Mouse (Mus musculus): Measurements from ENCODE around the gene Dpy19l3.

Dpy19l3 gene

GRCm38 (mm10) chr7:35754033-35754885 lies at the start of gene Dpy19l3:
TSS of gene Dpy19l3 (minus strand) at chr7:35754454.
- peak; percentile 96 for DNase-seq (ENCODE audit: low spot score)

DNA sequence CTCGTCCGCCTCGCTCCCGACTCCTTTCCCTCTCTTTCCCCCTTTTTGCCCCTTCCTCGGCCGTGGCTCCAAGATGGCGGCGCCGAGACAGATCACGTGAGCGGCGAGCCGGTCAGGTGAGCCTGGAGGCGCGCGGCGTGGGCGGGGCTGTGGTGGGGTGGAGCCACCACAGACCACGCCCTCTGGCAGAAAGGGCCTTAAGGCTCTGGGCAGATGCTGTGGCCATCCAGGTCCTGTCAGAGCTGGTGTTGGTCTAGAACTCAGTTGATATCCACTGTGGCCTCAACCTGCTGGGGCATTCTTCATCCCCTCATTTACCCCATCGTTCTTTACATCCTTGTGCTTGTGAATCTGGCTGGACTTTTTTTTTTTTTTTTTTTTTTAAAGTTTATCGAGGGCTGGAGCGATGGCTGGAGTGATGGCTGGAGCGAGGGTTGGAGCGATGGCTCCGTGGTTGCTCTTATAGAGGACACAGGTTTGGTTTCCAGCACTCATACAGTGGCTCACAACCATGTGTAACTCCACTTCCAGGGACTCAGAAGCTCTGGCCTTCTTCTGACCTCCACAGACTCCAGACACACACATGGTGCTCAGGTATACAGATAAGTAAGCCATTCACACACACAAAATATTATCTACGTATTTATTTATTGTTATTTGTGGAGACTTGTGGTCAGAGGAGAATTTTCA lies 48.8 kb upstream of the Dpy19l3 start, which contains the start of gene Zfp507:
Zfp507 (minus strand) TSS at position 98 of the 690 bp plus-strand sequence.
- peak; percentile 97 for DNase-seq (ENCODE audit: low spot score)

DNA sequence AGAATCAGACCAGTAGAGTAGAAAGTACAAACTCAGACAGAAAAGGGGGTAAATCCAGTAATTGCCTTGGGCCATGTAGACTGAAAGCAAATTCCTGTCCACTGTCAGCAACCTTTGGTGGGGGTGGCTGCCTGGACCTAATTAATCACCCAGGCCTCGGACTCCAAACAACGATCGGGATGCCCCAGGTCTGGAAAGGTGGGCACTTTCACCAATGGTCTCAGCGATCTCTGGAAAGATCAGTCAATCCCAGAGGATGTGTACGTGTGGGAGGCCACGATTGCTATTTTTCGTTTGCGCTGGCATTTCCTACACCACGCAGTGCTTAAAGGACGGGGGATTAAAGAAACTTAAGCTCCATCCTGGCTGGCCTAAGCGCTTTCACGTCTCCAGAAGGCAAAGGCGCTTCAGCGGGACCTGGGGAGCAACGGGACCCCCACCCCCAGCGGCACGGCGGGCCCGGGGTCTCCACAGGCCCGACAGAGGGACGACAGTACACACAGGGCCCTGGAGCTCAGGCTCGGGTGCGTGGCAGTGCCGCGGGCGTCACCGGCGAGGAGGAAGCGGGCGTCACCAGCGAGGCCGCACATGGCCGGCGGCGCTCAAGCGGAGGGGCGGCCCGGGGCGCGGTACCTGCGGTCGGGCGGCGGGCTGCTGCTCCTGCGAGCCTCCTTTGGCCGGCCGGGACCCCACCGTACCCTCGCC lies 48.1 kb upstream of the Dpy19l3 start:
- peak; percentile 43 for DNase-seq (ENCODE audit: low spot score)

GRCm38 (mm10) chr7:35796123-35796522 lies 41.9 kb upstream of the Dpy19l3 start:
- no peak for DNase-seq (ENCODE audit: low spot score)

DNA sequence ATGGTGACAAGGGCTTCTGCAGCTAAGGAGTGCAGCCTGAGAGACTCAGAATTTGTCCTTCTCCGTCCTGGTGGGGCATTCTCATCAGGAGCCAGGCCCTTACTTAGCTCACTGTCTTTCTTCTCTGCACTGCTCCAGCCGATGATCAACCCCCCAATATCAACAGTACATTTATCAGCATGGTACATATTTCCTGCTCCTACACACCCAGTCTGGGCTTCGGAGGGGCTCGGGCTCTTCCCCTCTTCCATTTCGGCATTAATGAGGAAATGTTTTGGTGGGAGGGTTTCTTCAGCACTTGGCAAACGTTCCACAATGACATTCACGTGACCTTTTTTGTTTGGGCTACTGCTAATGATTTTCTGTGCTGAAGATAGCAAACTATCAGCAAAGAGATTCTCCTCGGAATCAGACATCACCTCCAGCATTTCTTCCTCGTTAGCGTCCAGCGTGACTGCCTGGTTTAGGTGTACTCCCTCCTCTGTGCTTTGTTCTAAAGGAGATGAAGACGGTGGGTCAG lies 40.0 kb upstream of the Dpy19l3 start:
- no peak for DNase-seq (ENCODE audit: low spot score)

DNA sequence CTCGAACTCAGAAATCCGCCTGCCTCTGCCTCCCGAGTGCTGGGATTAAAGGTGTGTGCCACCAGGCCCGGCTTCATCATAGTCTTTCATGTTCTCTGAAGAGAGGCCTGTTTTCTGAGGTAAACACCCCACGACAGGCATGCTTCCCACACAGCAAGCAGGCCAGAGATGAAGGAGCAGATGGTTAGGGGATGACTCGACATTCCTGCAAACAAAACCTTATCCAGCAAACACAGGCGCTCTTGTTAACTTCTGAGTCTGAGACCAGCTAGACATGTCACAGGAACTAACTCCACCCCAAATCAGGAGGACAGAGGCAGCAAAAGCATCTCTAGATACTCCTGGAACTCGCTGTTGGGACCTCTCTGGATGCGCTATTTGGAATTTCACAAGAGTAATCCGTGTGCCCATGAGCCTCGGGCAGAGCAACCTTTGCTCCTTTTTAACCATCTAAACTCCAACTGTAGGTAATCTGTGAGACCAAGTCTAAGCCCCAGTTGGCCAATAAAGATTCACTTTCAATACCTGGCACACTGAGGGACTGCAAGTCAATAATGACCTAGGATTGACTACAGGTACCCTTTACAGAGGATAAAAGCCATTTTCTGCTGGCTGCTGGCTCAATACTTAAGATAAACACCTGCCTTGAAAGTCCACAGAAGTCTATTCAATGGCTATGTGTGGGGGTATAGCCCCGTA lies 38.0 kb upstream of the Dpy19l3 start:
- DNase-seq (ENCODE audit: low spot score), result no peak

GRCm38 (mm10) chr7:35790926-35791325 lies 36.7 kb upstream of the Dpy19l3 start:
- no peak for DNase-seq (ENCODE audit: low spot score)

GRCm38 (mm10) chr7:35790201-35790600 lies 35.9 kb upstream of the Dpy19l3 start:
- no peak for DNase-seq (ENCODE audit: low spot score)

GRCm38 (mm10) chr7:35785579-35785978 lies 31.3 kb upstream of the Dpy19l3 start:
- no peak for DNase-seq (ENCODE audit: low spot score)

DNA sequence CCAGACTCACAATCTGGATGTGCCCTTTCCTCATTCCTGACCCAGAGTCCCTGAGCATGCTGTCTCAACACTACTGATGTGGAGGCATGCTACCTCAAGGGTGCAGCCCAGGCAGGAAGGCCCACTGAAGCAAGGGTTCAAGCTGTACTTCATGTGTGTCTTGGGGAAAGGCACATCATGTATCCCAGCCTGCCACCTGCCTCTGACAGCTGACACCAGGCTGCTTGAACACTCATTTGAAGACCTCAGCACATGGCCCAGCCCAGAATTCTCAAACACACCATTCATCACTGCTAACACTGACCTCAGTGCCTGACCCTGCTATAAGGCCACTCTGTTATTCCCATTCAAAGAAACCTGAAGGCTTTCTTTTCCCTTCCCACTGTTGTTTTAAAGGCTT lies 28.0 kb upstream of the Dpy19l3 start:
- no peak for DNase-seq (ENCODE audit: low spot score)

DNA sequence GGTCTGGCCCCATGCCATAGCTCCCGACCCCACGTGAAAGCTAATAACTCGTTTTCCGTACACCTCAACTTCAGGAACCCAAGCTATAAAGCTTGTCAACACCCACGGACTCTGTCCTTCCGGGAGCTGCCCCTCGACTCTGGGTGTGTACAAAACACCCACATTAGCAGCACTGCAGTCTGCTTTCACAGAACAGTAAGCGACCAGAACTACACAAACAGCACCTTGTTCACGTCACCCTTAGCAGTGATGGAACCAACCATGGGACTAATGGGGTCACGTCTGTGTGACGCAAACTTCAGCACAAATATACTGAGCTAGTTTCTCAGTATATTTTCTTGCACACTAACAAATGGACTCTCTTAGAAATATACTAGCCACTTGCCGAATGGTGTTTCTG lies 19.9 kb upstream of the Dpy19l3 start:
- no peak for DNase-seq (ENCODE audit: low spot score)

- no peak for DNase-seq (ENCODE audit: low spot score)
Measured at GRCm38 (mm10) chr7:35772347-35772746, 18.1 kb upstream of the Dpy19l3 start.

- no peak for DNase-seq (ENCODE audit: low spot score)
Measured at GRCm38 (mm10) chr7:35771106-35771505, 16.9 kb upstream of the Dpy19l3 start.

- DNase-seq (ENCODE audit: low spot score), result no peak
Measured at GRCm38 (mm10) chr7:35770122-35770521, 15.9 kb upstream of the Dpy19l3 start.

DNA sequence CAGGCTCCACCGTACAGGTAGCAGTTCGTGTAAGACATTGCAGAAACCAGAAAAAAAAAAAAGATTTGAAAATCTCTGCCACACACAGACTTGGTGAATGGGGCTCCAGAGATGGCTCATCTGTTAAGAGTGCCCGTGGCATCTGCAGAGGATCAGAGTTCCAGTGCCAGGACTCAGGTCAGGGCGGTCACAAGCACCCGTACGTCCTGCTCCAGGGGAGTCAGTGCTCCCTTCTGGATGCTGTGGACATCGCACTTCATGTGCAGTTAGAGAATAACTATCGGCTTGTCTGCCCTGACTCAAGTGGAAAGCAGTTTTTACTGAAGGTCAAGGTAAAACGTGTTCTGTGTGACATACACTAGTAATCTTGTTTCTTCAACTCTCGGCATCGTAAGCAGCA lies 10.2 kb upstream of the Dpy19l3 start:
- DNase-seq (ENCODE audit: low spot score), result no peak

- DNase-seq (ENCODE audit: low spot score), result no peak
Measured at GRCm38 (mm10) chr7:35761801-35762200, 7.5 kb upstream of the Dpy19l3 start.

DNA sequence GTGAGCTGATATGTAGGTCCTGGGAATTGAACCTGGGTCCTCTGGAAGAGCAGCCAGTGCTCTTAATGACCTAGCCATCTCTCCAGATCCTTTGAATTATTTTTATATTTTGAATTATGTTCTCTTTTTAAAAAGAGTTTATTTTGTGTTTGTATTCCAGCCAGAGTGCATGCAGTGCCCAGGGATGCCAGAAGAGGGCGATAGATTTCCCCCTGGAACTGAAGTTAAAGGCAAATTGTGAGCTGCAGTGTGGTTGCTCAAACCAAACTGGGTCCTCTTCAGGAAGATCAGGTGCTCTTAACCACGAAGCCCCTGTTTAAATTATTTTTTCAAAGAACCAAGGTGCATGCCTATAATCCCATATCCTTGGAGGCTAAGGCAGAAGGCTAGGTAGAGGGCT lies 5.3 kb upstream of the Dpy19l3 start:
- DNase-seq (ENCODE audit: low spot score), result no peak

GRCm38 (mm10) chr7:35756510-35757440 lies 2.5 kb upstream of the Dpy19l3 start:
- DNase-seq (ENCODE audit: low spot score), result no peak

- DNase-seq (ENCODE audit: low spot score), result no peak
Measured at GRCm38 (mm10) chr7:35754886-35755168, 573 bp upstream of the Dpy19l3 start.

GRCm38 (mm10) chr7:35753319-35754032 lies 778 bp downstream of the Dpy19l3 start:
- DNase-seq (ENCODE audit: low spot score), result peak; percentile 63
